Mouse (Mus musculus): ENCODE measurements at regions not wholly inside any gene's neighbourhood (a gene's known extent, or its start where the extent isn't known, plus 50 kb on each side); places are given as distances from the start of the nearest gene placed in this dataset.
"Not testable (repeated sequence)": the region's sequence is repeated elsewhere in the genome, so short reads cannot be mapped to it uniquely, and the experiment has no call there.

- no peak for DNase-seq (ENCODE audit: extremely low spot score in 1 of 2, low spot score in 2 of 2)
- intact Hi-C loops (cut with DNase I), result no loop called here
These were observed 128.5 kb upstream of the Vrk2 start for GRCm38 (mm10) chr11:26722292-26722691.

DNA sequence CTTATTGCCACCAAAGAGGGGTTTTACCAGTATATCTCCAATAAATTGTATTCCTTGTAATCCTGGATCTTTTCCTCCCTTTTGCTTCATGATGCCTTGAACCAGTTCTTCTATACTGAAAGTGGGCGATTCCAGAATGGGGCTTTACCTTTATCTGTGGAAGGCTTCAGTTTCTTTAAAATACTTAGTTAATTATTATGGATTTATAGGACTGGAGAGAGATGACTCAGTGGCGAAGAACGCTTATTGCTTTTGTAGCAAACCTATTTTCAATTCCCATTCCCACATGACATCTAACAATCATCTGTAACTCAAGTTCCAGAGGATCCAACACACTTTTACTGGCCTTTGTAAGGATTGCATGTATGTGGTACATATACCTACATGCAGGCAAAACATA, 127.4 kb upstream of the Vrk2 start:
- no peak for DNase-seq (ENCODE audit: extremely low spot score in 1 of 2, low spot score in 2 of 2)
- intact Hi-C loops (cut with DNase I), result no loop called here

DNA sequence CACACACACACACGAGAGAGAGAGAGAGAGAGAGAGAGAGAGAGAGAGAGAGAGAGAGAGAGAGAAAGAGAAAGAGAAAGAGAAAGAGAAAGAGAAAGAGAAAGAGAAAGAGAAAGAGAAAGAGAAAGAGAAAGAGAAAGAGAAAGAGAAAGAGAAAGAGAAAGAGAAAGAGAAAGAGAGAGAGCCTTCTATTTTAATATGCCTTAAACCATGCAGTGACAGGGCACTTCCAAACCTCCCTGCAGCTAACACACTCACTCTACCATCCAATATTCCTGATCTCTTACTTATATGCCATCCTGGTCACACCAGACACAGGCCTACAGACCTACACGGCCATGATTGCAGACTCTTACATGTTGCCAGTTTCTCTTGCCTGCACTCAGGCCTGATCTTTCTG, 117.4 kb upstream of the Vrk2 start:
- intact Hi-C loops (cut with DNase I); DNase-seq (ENCODE audit: extremely low spot score in 1 of 2, low spot score in 2 of 2): not testable (repeated sequence)

GRCm38 (mm10) chr11:26708636-26709035, 114.8 kb upstream of the Vrk2 start:
- no peak for DNase-seq (ENCODE audit: extremely low spot score in 1 of 2, low spot score in 2 of 2)
- intact Hi-C loops (cut with DNase I), result no loop called here

DNA sequence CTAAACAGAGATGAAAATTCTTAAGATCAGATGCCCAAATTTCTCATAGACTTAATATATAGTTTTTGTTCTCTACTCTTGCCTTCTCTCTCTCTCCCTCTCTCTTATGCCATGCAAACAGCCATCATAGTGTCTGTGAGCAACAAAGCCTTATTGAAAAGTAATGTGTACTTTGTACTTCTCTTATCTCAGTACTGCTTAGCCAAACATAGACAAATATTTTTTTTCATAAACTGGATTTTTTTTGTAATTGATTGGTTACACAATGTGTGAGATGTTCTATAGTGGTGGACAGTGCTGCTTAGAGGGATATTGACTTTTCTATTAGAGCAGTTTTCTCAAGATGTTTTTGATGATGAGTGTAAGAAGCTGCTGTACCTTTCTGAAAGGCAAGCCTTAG, 90.1 kb upstream of the Vrk2 start:
- intact Hi-C loops (cut with DNase I), result no loop called here
- DNase-seq (ENCODE audit: extremely low spot score in 1 of 2, low spot score in 2 of 2), result no peak

DNA sequence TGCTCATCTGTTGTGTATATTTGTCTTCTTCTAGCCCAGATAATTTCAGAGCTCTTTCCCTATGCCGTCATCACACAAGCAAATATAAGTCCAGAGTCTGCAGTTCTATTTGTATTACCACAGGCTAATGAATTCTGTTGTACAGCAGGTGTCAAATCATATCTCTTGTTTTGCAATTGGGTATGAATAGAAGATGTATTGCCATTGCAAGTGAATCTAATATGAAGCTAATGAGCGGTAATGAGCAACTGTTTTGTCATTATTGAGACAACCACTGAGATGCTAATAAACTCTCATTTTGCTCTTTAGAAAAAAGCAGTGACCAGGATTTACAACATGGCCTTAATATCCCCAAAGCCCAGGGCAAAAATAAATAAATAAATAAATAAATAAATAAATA, 73.5 kb upstream of the Vrk2 start:
- no peak for DNase-seq (ENCODE audit: extremely low spot score in 1 of 2, low spot score in 2 of 2)
- intact Hi-C loops (cut with DNase I), result no loop called here

GRCm38 (mm10) chr11:26660878-26661277, 67.1 kb upstream of the Vrk2 start:
- DNase-seq (ENCODE audit: extremely low spot score in 1 of 2, low spot score in 2 of 2), result no peak
- intact Hi-C loops (cut with DNase I), result no loop called here

DNA sequence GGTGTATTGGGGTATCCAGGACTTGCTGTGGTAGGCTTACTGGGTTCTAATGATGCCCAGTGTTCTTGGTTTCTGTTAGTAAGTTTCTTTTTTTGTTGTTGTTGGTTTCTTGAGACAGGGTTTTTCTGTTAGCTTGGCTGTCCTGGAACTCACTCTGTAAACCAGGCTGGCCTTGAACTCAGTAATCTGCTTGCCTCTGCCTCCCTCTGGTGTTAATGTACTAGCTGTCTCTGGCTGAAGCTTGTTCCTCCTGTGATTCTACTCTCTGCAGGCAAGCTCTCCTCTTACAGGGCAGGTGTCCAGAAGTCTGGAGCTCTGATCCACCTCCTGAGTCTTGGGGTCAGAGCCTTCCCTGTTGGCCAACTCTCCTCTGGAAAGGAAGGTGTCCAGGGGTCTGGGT, 55.4 kb upstream of the Vrk2 start:
- DNase-seq (ENCODE audit: extremely low spot score in 1 of 2, low spot score in 2 of 2); intact Hi-C loops (cut with DNase I): not testable (repeated sequence)
